Mouse (Mus musculus): ENCODE results near the gene D130052B06Rik. TPM values are rescaled to one million over a fixed set of nuclear protein-coding genes. Genes with fewer than 3 reads are reported as not detected.
A peak's percentile ranks its signal among the peaks of the same experiment; 100 is the strongest.

Gene D130052B06Rik
- not detected in 2 replicates for polyA plus RNA-seq (2015; fragmentation: Nextera tagmentation; extraction: Ambion mirVana)

- Histone ChIP-seq H3K9ac (replicated peaks; ENCODE audit: low read depth) (no peak within 1 kb of the TSS), H3K4me1 (ENCODE audit: insufficient read depth, low read depth, low read length) (no peaks in the 10 kb centered on the region), H3K4me2 (replicated peaks; ENCODE audit: low read depth, low read length) (no peak within 1 kb of the TSS), H3K27me3 (replicated peaks; ENCODE audit: insufficient read depth, low read length) (no peaks in the 10 kb centered on the region), H3K9me3 (ENCODE audit: low read length) (no peaks in the 10 kb centered on the region), H3K4me3 (ENCODE audit: low read depth, low read length) (no peak within 1 kb of the TSS), H3K36me3 (ENCODE audit: insufficient read depth, low read length) (no peaks in the 10 kb centered on the region), H3K27ac (ENCODE audit: low read length) (no peak within 1 kb of the TSS)
- TF ChIP-seq CTCF (IDR thresholded peaks at IDR 0.05) (no peak), EP300 (IDR thresholded peaks at IDR 0.05) (no peak)
- ATAC-seq (no peak), DNase-seq (ENCODE audit: low spot score) (no peak)
- WGBS = 64% methylated on average over 4 of the region's 4 CpGs
These were observed at the start of gene D130052B06Rik for GRCm38 (mm10) chr11:33598986-33599385. Gene D130052B06Rik, plus strand, starts transcription at chr11:33599302.

- Histone ChIP-seq H3K4me2 (replicated peaks; ENCODE audit: low read depth, low read length) (no peak overlapping the region), H3K9ac (replicated peaks; ENCODE audit: low read depth) (no peak overlapping the region), H3K27me3 (replicated peaks; ENCODE audit: insufficient read depth, low read length) (no peaks in the 10 kb centered on the region), H3K4me1 (ENCODE audit: insufficient read depth, low read depth, low read length) (no peaks in the 10 kb centered on the region), H3K4me3 (ENCODE audit: low read depth, low read length) (no peak overlapping the region), H3K27ac (ENCODE audit: low read length) (no peak overlapping the region), H3K9me3 (ENCODE audit: low read length) (no peaks in the 10 kb centered on the region), H3K36me3 (ENCODE audit: insufficient read depth, low read length) (no peaks in the 10 kb centered on the region)
- 68% methylated on average over 14 of the region's 14 CpGs for WGBS
- no peak for ATAC-seq
- no peak for TF ChIP-seq CTCF (IDR thresholded peaks at IDR 0.05)
- no peak for TF ChIP-seq EP300 (IDR thresholded peaks at IDR 0.05)
- no peak for DNase-seq (ENCODE audit: low spot score)
These were observed 48.1 kb upstream of the D130052B06Rik start for GRCm38 (mm10) chr11:33550861-33551560.

- Histone ChIP-seq H3K4me1 (ENCODE audit: insufficient read depth, low read depth, low read length) (no peaks in the 10 kb centered on the region), H3K27me3 (replicated peaks; ENCODE audit: insufficient read depth, low read length) (no peaks in the 10 kb centered on the region), H3K4me2 (replicated peaks; ENCODE audit: low read depth, low read length) (no peak overlapping the region), H3K36me3 (ENCODE audit: insufficient read depth, low read length) (no peaks in the 10 kb centered on the region), H3K27ac (ENCODE audit: low read length) (no peak overlapping the region), H3K9me3 (ENCODE audit: low read length) (no peaks in the 10 kb centered on the region), H3K9ac (replicated peaks; ENCODE audit: low read depth) (no peak overlapping the region), H3K4me3 (ENCODE audit: low read depth, low read length) (no peak overlapping the region)
- DNase-seq (ENCODE audit: low spot score) = peak; percentile 20
- WGBS = 75% methylated on average over 8 of the region's 8 CpGs
- ATAC-seq = no peak
- peak; percentile 69 for TF ChIP-seq CTCF (IDR thresholded peaks at IDR 0.05)
- TF ChIP-seq EP300 (IDR thresholded peaks at IDR 0.05) = no peak
These were observed 45.0 kb upstream of the D130052B06Rik start for GRCm38 (mm10) chr11:33554123-33554522.

- Histone ChIP-seq H3K27me3 (replicated peaks; ENCODE audit: insufficient read depth, low read length) (no peaks in the 10 kb centered on the region), H3K4me2 (replicated peaks; ENCODE audit: low read depth, low read length) (no peak overlapping the region), H3K9me3 (ENCODE audit: low read length) (no peaks in the 10 kb centered on the region), H3K27ac (ENCODE audit: low read length) (no peak overlapping the region), H3K4me1 (ENCODE audit: insufficient read depth, low read depth, low read length) (no peaks in the 10 kb centered on the region), H3K4me3 (ENCODE audit: low read depth, low read length) (no peak overlapping the region), H3K36me3 (ENCODE audit: insufficient read depth, low read length) (no peaks in the 10 kb centered on the region), H3K9ac (replicated peaks; ENCODE audit: low read depth) (no peak overlapping the region)
- 84% methylated on average over 2 of the region's 2 CpGs for WGBS
- DNase-seq (ENCODE audit: low spot score) = no peak
- TF ChIP-seq CTCF (IDR thresholded peaks at IDR 0.05) (no peak), EP300 (IDR thresholded peaks at IDR 0.05) (no peak)
- ATAC-seq = no peak
These were observed 35.2 kb upstream of the D130052B06Rik start for GRCm38 (mm10) chr11:33563921-33564320.

- DNase-seq (ENCODE audit: low spot score) = peak; percentile 66
These were observed 28.7 kb upstream of the D130052B06Rik start for GRCm38 (mm10) chr11:33570413-33570812.

GRCm38 (mm10) chr11:33574944-33575343 is 24.2 kb upstream of the D130052B06Rik start:
- Histone ChIP-seq H3K36me3 (ENCODE audit: insufficient read depth, low read length) (no peaks in the 10 kb centered on the region), H3K9me3 (ENCODE audit: low read length) (no peaks in the 10 kb centered on the region), H3K27me3 (replicated peaks; ENCODE audit: insufficient read depth, low read length) (no peaks in the 10 kb centered on the region), H3K27ac (ENCODE audit: low read length) (no peak overlapping the region), H3K4me3 (ENCODE audit: low read depth, low read length) (no peak overlapping the region), H3K4me1 (ENCODE audit: insufficient read depth, low read depth, low read length) (no peaks in the 10 kb centered on the region), H3K9ac (replicated peaks; ENCODE audit: low read depth) (no peak overlapping the region), H3K4me2 (replicated peaks; ENCODE audit: low read depth, low read length) (no peak overlapping the region)
- WGBS = 85% methylated on average over 3 of the region's 3 CpGs
- ATAC-seq (no peak), DNase-seq (ENCODE audit: low spot score) (no peak)
- TF ChIP-seq CTCF (IDR thresholded peaks at IDR 0.05) = peak; percentile 41
- no peak for TF ChIP-seq EP300 (IDR thresholded peaks at IDR 0.05)

More at GRCm38 (mm10) chr11:33570413-33570812, 28.7 kb upstream of the D130052B06Rik start:
- Histone ChIP-seq H3K36me3 (ENCODE audit: insufficient read depth, low read length) (no peaks in the 10 kb centered on the region), H3K27me3 (replicated peaks; ENCODE audit: insufficient read depth, low read length) (no peaks in the 10 kb centered on the region), H3K9ac (replicated peaks; ENCODE audit: low read depth) (no peak overlapping the region), H3K4me2 (replicated peaks; ENCODE audit: low read depth, low read length) (no peak overlapping the region), H3K9me3 (ENCODE audit: low read length) (no peaks in the 10 kb centered on the region), H3K27ac (ENCODE audit: low read length) (no peak overlapping the region), H3K4me3 (ENCODE audit: low read depth, low read length) (no peak overlapping the region), H3K4me1 (ENCODE audit: insufficient read depth, low read depth, low read length) (no peaks in the 10 kb centered on the region)
- TF ChIP-seq EP300 (IDR thresholded peaks at IDR 0.05) (no peak), CTCF (IDR thresholded peaks at IDR 0.05) (peak; percentile 70)
- peak; percentile 46 for ATAC-seq

All from lung, postnatal 0 days (tissue).